9 mouse cellular contexts compared by ENCODE assay signal in genomic region chr5:5573749-5574317, GRCm38 (mm10). TPM values are rescaled to one million over a fixed set of nuclear protein-coding genes. Genes with fewer than 3 reads are reported as not detected.
A peak's percentile ranks its signal among the peaks of the same experiment; 100 is the strongest.
DNase-seq lines count a peak whose midpoint lies in the region; ATAC-seq lines count a peak whose summit lies in the region.
"Had no signal": no experiment of that assay in that cellular context is flagged by ENCODE, and none has a peak within 500 bp of the region (broad histone marks: within the 10 kb centered on the region; RNA-seq: fewer than 3 reads in every experiment).

Gene Gm8773, plus strand, starts transcription at chr5:5573799.

- peak; percentile 86 for ATAC-seq in granulocyte monocyte progenitor cell, adult 5-6 weeks (replicated peaks; ENCODE audit: poor library complexity, severe bottlenecking)
- no peak for ATAC-seq in monocyte, adult 5-6 weeks (replicated peaks; ENCODE audit: insufficient number of reproducible peaks, low FRiP score, low TSS enrichment, poor library complexity, severe bottlenecking)

- peak; percentile 58 to 66 for DNase-seq in cerebellum, postnatal 10 days
- DNase-seq in cerebellum, adult 9-10 months, result no peak
- peak; percentile 1 to 10 for DNase-seq in urinary bladder, adult 18-20 months (ENCODE audit: low spot score in 2 of 2)
- no peak for DNase-seq in urinary bladder, postnatal 10 days (ENCODE audit: low spot score)
- DNase-seq in left cerebral cortex, postnatal 4 days, result peak; percentile 39
- peak; percentile 65 for DNase-seq in neural tube, embryonic 10.5 days (ENCODE audit: extremely low spot score, low spot score)

- intact Hi-C loops in left cerebral cortex, postnatal 4 days (cut with DNase I), result no loop called here

RNA-seq across cellular contexts. Expression of gene Gm8773, which starts in this region (rescaled TPM):
- not detected in 2 replicates for total RNA-seq in granulocyte monocyte progenitor cell, adult 5-6 weeks (2014; fragmentation: Nextera tagmentation)
- not detected in 2 replicates for total RNA-seq in granulocyte monocyte progenitor cell, adult 5-6 weeks (2017)
- total RNA-seq in left cerebral cortex, postnatal 4 days (2021), result 1 to 10 TPM; 6.5 to 8.2 TPM
- not detected in 3 replicates for total RNA-seq in monocyte, adult 5-6 weeks (2017)
- total RNA-seq: liver, adult 2 months had no signal

Comparison
In these comparisons a context has a peak if more than half of its experiments do, and no peak if none do; other contexts are left out.
1. DNase-seq: peak in cerebellum, postnatal 10 days (2 of 2), urinary bladder, adult 18-20 months (2 of 2), left cerebral cortex, postnatal 4 days (single experiment) and neural tube, embryonic 10.5 days (single experiment); none in cerebellum, adult 9-10 months (single experiment) and urinary bladder, postnatal 10 days (single experiment).
2. Peak in ATAC-seq in granulocyte monocyte progenitor cell, adult 5-6 weeks; RNA of the gene not detected or under 1 TPM.